Mouse (Mus musculus) hindbrain, embryonic 12.5 days (tissue): ENCODE data around the gene Fgd3. TPM values are rescaled to one million over a fixed set of nuclear protein-coding genes. Genes with fewer than 3 reads are reported as not detected.

Experiments
- ATAC-seq: fragments of 200-750 bp; cut with Nextera tagmentation; 2 replicates; pipeline ENCODE4 v1.8.0; 2017; ENCODE audit warnings: moderate TSS enrichment; ENCODE audit not compliant: low FRiP score
- H3K27ac ChIP-seq: fragments of 300-500 bp; sonication (generic); 2 replicates; pipeline ENCODE4 v1.5.1; 2016; ENCODE audit warnings: mild to moderate bottlenecking
- H3K27me3 ChIP-seq: fragments of 300-500 bp; sonication (generic); 2 replicates; pipeline ENCODE4 v1.6.1; 2016; ENCODE audit warnings: mild to moderate bottlenecking
- H3K36me3 ChIP-seq: fragments of 300-500 bp; sonication (generic); 2 replicates; pipeline ENCODE4 v1.6.1; 2016; ENCODE audit warnings: mild to moderate bottlenecking
- H3K4me1 ChIP-seq: fragments of 300-500 bp; sonication (generic); 2 replicates; pipeline ENCODE4 v1.6.1; 2016
- H3K4me2 ChIP-seq: fragments of 300-500 bp; sonication (generic); replicated peaks from 2 replicates; pipeline ENCODE4 v1.6.1; 2016; ENCODE audit warnings: mild to moderate bottlenecking
- H3K4me3 ChIP-seq: fragments of 300-500 bp; sonication (generic); 2 replicates; pipeline ENCODE4 v1.5.1; 2016; ENCODE audit warnings: mild to moderate bottlenecking
- H3K9ac ChIP-seq: fragments of 300-500 bp; sonication (generic); 2 replicates; pipeline ENCODE4 v1.6.1; 2016; ENCODE audit warnings: mild to moderate bottlenecking, moderate library complexity
- H3K9me3 ChIP-seq: fragments of 300-500 bp; sonication (generic); replicated peaks from 2 replicates; pipeline ENCODE4 v1.6.1; 2016; ENCODE audit warnings: mild to moderate bottlenecking
- WGBS: fragments of 180-500 bp; shearing (Covaris S2); methylation state at CpG from one replicate; pipeline ENCODE4 v1.1.7; 2016; 5-methylcytosine and 5-hydroxymethylcytosine counted together
- polyA plus RNA-seq: library from polyadenylated mRNA; unstranded; fragments of >200 nt; fragmentation: Nextera tagmentation; extraction: Ambion mirVana; gene quantifications from 2 replicates; pipeline ENCODE4 v1.2.1, GENCODE M21; 2016

The Fgd3 gene
- polyA plus RNA-seq, 1 experiment from 2014 or later: 1.1 TPM

DNA sequence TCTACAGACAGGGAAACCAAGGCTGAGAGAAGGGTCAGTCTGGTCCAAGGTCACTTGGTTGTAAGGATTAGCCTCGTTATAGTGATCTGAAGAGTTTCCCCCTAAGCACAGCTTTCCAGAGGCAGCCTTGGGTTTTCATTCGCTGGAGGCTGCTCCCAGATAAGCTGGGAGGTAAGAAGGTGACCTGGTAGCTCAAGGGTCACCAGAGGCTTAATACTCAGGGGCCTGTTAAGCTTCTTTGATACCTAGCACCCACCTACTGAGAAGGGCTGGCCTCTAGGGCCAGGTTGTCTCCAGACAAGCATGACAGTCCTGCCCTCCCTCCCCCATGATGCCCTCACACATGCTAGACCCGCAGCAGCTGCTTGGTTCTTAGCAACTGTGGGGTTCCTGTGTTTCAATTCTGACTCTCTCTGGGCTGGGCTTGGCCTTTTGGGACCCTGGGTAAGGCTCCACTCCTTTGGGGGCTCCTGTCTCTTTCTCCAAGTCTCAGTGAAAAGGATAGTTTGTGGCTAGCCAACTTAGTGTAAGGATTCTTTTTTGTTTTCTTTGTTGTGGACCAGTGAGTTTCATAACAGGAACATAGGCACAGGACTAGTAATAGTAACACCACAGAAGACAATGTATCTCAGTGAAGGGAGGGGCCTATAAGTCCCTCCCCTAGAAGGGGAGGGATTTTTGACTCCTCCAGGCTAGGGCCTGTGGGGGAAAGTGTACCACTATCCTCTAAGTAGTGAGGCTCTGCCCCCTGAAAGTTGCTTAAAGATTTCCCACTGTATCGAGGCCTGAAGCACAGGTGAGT lies 69.2 kb downstream of the Fgd3 start:
- H3K27me3 ChIP-seq: peaks cover 33% of the 10 kb centered on the region
- H3K4me2 ChIP-seq: no peak overlapping the region
- peaks cover 9% of the 10 kb centered on the region for H3K4me1 ChIP-seq
- no peaks in the 10 kb centered on the region for H3K36me3 ChIP-seq
- no peak overlapping the region for H3K9ac ChIP-seq
- no peak overlapping the region for H3K4me3 ChIP-seq
- no peaks in the 10 kb centered on the region for H3K9me3 ChIP-seq
- no peak for ATAC-seq
- WGBS: 37% methylated on average over 4 of the region's 4 CpGs
- H3K27ac ChIP-seq: no peak overlapping the region

DNA sequence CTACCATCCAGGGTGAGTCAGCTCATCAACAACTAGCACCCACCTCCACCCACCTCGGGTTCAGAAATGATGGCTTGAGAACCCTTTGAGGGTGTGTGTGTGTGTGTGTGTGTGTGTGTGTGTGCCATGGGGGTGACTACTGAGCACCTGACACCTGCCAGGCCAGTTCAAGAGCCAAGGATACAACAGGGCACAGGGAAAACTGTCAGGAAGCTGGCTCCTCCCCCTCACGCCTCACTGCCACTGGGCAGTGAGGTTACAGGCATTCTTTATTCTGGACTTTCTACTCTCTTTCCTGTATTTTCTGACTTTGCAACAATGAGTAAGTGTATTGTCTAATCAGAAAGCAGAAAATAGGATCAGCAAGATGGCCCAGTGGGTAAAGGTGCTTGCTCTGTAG lies 70.5 kb downstream of the Fgd3 start:
- H3K27ac ChIP-seq: no peak overlapping the region
- no peak overlapping the region for H3K4me2 ChIP-seq
- peaks cover 9% of the 10 kb centered on the region for H3K4me1 ChIP-seq
- no peak for ATAC-seq
- no peak overlapping the region for H3K4me3 ChIP-seq
- H3K27me3 ChIP-seq: peaks cover 39% of the 10 kb centered on the region
- WGBS: 53% methylated on average over 2 of the region's 2 CpGs
- no peak overlapping the region for H3K9ac ChIP-seq
- H3K36me3 ChIP-seq: no peaks in the 10 kb centered on the region
- H3K9me3 ChIP-seq: no peaks in the 10 kb centered on the region

DNA sequence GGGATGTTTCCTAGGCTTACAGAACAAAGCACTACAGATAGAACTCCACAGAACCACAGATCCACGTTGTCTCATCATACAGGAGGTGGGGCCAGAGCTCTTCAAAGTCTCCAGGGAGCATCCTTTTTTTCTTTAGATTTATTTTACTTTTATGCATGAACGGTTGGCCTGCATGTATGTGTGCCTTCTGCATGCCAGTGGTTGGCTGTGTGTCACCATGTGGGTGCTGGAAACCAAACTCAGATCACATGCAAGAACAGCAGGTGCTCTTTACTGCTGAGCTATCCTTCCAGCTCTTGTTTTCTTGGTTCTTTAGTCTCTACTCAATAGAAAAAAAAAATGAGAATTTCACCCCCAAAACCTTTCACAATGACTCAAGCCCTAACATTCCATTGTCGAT lies 71.2 kb downstream of the Fgd3 start:
- peaks cover 9% of the 10 kb centered on the region for H3K4me1 ChIP-seq
- 59% methylated on average over 3 of the region's 3 CpGs for WGBS
- H3K27me3 ChIP-seq: peaks cover 43% of the 10 kb centered on the region
- no peak overlapping the region for H3K27ac ChIP-seq
- no peaks in the 10 kb centered on the region for H3K36me3 ChIP-seq
- no peak for ATAC-seq
- no peaks in the 10 kb centered on the region for H3K9me3 ChIP-seq
- no peak overlapping the region for H3K9ac ChIP-seq
- no peak overlapping the region for H3K4me2 ChIP-seq
- no peak overlapping the region for H3K4me3 ChIP-seq

- Histone ChIP-seq H3K9ac (0 out of 2 replicates have a peak within 1 kb of the TSS, but pooled peaks have one; percentile 28), H3K9me3 (no peaks in the 10 kb centered on the region), H3K27ac (no peak within 1 kb of the TSS), H3K36me3 (no peaks in the 10 kb centered on the region), H3K4me2 (peak within 1 kb of the TSS; percentile 60), H3K4me3 (peak within 1 kb of the TSS; percentile 34), H3K4me1 (peaks cover 9% of the 10 kb centered on the region), H3K27me3 (peaks cover 43% of the 10 kb centered on the region)
- no peak for ATAC-seq
- 23% methylated on average over 6 of the region's 8 CpGs for WGBS
These were observed 71.6 kb downstream of the Fgd3 start, which contains the start of gene Susd3 for GRCm38 (mm10) chr13:49248467-49248862. Susd3 (minus strand) TSS chr13:49248706.

GRCm38 (mm10) chr13:49247740-49248466 lies 72.2 kb downstream of the Fgd3 start:
- Histone ChIP-seq H3K36me3 (no peaks in the 10 kb centered on the region), H3K4me1 (peaks cover 9% of the 10 kb centered on the region), H3K9me3 (no peaks in the 10 kb centered on the region), H3K27me3 (peaks cover 43% of the 10 kb centered on the region), H3K4me2 (peak overlapping the region; percentile 60), H3K9ac (0 out of 2 replicates have a peak overlapping the region, but pooled peaks have one; percentile 28), H3K27ac (no peak overlapping the region), H3K4me3 (peak overlapping the region; percentile 34)
- peak; percentile 22; the same call in 1 of the 2 replicates for ATAC-seq
- under 1% methylated on average over 58 of the region's 58 CpGs for WGBS

- peaks cover 43% of the 10 kb centered on the region for H3K27me3 ChIP-seq
These were observed 72.8 kb downstream of the Fgd3 start for GRCm38 (mm10) chr13:49247232-49247739.

GRCm38 (mm10) chr13:49246626-49247025 lies 73.5 kb downstream of the Fgd3 start:
- H3K4me3 ChIP-seq: no peak overlapping the region
- peaks cover 9% of the 10 kb centered on the region for H3K4me1 ChIP-seq

More at GRCm38 (mm10) chr13:49247232-49247739, 72.8 kb downstream of the Fgd3 start:
- peak overlapping the region; percentile 34 for H3K4me3 ChIP-seq
- no peak overlapping the region for H3K9ac ChIP-seq
- no peaks in the 10 kb centered on the region for H3K9me3 ChIP-seq
- no peak for ATAC-seq
- peaks cover 9% of the 10 kb centered on the region for H3K4me1 ChIP-seq
- no peak overlapping the region for H3K27ac ChIP-seq
- H3K36me3 ChIP-seq: no peaks in the 10 kb centered on the region
- WGBS: 35% methylated on average over 12 of the region's 12 CpGs
- peak overlapping the region; percentile 60 for H3K4me2 ChIP-seq

DNA sequence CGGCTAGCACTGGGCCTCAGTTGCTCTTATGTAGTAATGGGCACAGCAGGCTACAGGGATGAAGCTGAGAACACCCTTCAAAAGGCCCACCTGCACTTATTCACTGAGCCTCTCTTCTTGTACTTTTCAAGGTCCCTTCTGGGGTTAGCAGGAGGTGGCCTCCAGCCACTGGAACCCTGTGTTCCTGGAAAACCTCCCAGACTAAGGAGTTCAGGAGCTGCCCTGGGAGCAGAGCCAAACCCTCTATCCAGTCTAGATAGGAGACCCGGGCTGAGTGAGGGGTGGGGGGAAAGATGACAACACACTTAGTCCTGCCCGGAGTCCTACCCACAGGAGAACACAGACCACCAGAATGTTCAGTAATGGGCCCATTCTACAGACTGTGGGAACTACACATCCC lies 74.1 kb downstream of the Fgd3 start:
- no peak overlapping the region for H3K27ac ChIP-seq
- peaks cover 9% of the 10 kb centered on the region for H3K4me1 ChIP-seq
- H3K36me3 ChIP-seq: no peaks in the 10 kb centered on the region
- no peak for ATAC-seq
- WGBS: 79% methylated on average over 3 of the region's 3 CpGs
- H3K4me3 ChIP-seq: no peak overlapping the region
- H3K9ac ChIP-seq: no peak overlapping the region
- H3K9me3 ChIP-seq: no peaks in the 10 kb centered on the region
- no peak overlapping the region for H3K4me2 ChIP-seq
- peaks cover 43% of the 10 kb centered on the region for H3K27me3 ChIP-seq

More at GRCm38 (mm10) chr13:49246626-49247025, 73.5 kb downstream of the Fgd3 start:
- Histone ChIP-seq H3K4me2 (no peak overlapping the region), H3K36me3 (no peaks in the 10 kb centered on the region), H3K9me3 (no peaks in the 10 kb centered on the region), H3K27ac (no peak overlapping the region), H3K9ac (no peak overlapping the region), H3K27me3 (peaks cover 43% of the 10 kb centered on the region)
- no peak for ATAC-seq
- WGBS: 69% methylated on average over 2 of the region's 2 CpGs

GRCm38 (mm10) chr13:49245251-49245650 lies 74.9 kb downstream of the Fgd3 start:
- Histone ChIP-seq H3K4me1 (peaks cover 9% of the 10 kb centered on the region), H3K4me3 (no peak overlapping the region), H3K27me3 (peaks cover 43% of the 10 kb centered on the region), H3K9me3 (no peaks in the 10 kb centered on the region), H3K9ac (no peak overlapping the region), H3K36me3 (no peaks in the 10 kb centered on the region), H3K27ac (no peak overlapping the region), H3K4me2 (no peak overlapping the region)
- ATAC-seq: no peak
- 63% methylated on average over 4 of the region's 4 CpGs for WGBS

GRCm38 (mm10) chr13:49243492-49243891 lies 76.6 kb downstream of the Fgd3 start:
- H3K27ac ChIP-seq: no peak overlapping the region
- peaks cover 36% of the 10 kb centered on the region for H3K27me3 ChIP-seq
- no peak overlapping the region for H3K4me3 ChIP-seq
- no peak overlapping the region for H3K9ac ChIP-seq
- WGBS: 96% methylated on average over 2 of the region's 2 CpGs
- ATAC-seq: no peak
- H3K36me3 ChIP-seq: no peaks in the 10 kb centered on the region
- H3K4me1 ChIP-seq: peaks cover 9% of the 10 kb centered on the region
- H3K4me2 ChIP-seq: no peak overlapping the region
- H3K9me3 ChIP-seq: no peaks in the 10 kb centered on the region

DNA sequence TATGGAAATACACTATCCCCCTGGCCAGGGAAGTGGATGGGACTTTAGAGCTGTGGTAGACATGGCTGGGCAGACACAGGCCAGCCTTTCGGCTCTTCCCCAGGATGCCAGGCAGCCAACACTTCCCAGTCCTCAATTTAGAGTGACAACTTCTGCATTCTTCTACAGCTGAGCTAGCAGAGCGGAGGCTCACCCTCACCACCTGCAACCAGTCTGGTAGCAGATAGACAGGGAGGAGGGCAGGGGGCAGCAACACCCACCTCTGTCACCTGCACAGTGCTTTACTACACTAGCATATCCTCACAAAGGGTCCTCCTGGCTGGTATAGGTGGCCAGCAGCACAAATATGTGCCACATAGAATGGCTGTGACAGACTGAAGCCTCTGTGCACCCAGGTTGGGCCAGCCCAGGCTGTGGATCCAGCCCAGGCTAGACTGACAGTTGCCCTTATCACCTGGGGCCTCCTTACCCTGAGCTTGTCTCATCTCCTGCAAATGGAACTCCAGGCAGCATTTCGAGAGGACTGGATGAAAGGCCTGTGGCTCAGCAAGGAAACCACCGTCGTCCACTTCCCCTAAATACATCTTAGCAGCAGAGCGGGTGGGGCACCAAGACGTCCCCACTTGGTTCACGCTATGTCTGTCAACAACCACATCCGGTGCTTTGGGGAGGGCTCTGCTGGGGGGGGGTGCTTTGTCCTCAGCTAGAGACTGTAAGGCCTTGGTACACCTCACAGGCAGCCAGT lies 77.6 kb downstream of the Fgd3 start:
- no peak overlapping the region for H3K9ac ChIP-seq
- no peaks in the 10 kb centered on the region for H3K36me3 ChIP-seq
- H3K27me3 ChIP-seq: peaks cover 26% of the 10 kb centered on the region
- 72% methylated on average over 9 of the region's 9 CpGs for WGBS
- H3K9me3 ChIP-seq: no peaks in the 10 kb centered on the region
- H3K27ac ChIP-seq: no peak overlapping the region
- peaks cover under 1% of the 10 kb centered on the region for H3K4me1 ChIP-seq
- no peak for ATAC-seq
- H3K4me2 ChIP-seq: no peak overlapping the region
- H3K4me3 ChIP-seq: no peak overlapping the region

DNA sequence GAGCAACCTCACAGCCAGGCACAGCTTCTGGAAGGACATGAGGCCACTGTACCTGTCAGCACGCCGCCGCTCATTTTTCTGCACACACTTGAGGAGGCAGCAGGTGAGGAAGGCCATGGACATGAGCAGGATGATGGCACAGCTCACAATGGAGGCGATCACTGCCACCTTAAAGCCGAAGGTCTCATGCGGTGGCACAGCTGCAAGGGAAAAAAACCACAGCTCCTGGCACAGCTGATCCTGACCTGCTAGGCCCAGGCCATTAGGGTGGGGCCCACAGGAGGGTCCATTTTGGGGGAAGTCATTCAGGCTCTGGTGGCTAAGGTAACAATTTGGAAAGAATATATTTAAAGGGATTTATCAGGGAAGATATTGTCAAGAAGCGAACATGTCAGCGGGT lies 81.4 kb downstream of the Fgd3 start:
- 0 out of 2 replicates have a peak, but pooled peaks cover under 1% of the 10 kb centered on the region for H3K4me1 ChIP-seq

More for the DNA sequence above, 81.4 kb downstream of the Fgd3 start:
- H3K4me3 ChIP-seq: no peak overlapping the region
- no peak overlapping the region for H3K9ac ChIP-seq
- no peak for ATAC-seq
- H3K27me3 ChIP-seq: no peaks in the 10 kb centered on the region
- H3K27ac ChIP-seq: no peak overlapping the region
- no peaks in the 10 kb centered on the region for H3K36me3 ChIP-seq
- H3K9me3 ChIP-seq: no peaks in the 10 kb centered on the region
- 97% methylated on average over 8 of the region's 8 CpGs for WGBS
- no peak overlapping the region for H3K4me2 ChIP-seq
